Mouse (Mus musculus) brain, embryonic 14.5 days (tissue): Measurements from ENCODE around the gene Runx3. TPM values are rescaled to one million over a fixed set of nuclear protein-coding genes. Genes with fewer than 3 reads are reported as not detected.

Experiments used
- DNase-seq: peaks from one replicate; pipeline ENCODE4 v3.0.0-alpha.2; 2011; ENCODE audit warnings: low read depth
- CTCF ChIP-seq: fragments of 200-500 bp; IDR thresholded peaks from 2 replicates; pipeline ENCODE4 v1.5.1; 2012; ENCODE audit warnings: inconsistent platforms, mild to moderate bottlenecking, moderate library complexity, borderline replicate concordance; ENCODE audit not compliant: insufficient read depth, insufficient read length; ENCODE audit errors: extremely low read depth
- POLR2A ChIP-seq: fragments of 200-500 bp; IDR thresholded peaks from 2 replicates; pipeline ENCODE4 v1.6.1; 2012; ENCODE audit warnings: mild to moderate bottlenecking, inconsistent platforms, borderline replicate concordance; ENCODE audit not compliant: poor library complexity, insufficient read depth, insufficient read length, severe bottlenecking; ENCODE audit errors: extremely low read depth
- polyA plus RNA-seq: library from polyadenylated mRNA; depleted of rRNA; stranded (reverse); fragments of >200 nt; gene quantifications from 2 replicates; pipeline ENCODE4 v1.2.3, GENCODE M21; 2012; rRNA removed

The Runx3 gene
- polyA plus RNA-seq, 1 experiment = 0.40 TPM

DNA sequence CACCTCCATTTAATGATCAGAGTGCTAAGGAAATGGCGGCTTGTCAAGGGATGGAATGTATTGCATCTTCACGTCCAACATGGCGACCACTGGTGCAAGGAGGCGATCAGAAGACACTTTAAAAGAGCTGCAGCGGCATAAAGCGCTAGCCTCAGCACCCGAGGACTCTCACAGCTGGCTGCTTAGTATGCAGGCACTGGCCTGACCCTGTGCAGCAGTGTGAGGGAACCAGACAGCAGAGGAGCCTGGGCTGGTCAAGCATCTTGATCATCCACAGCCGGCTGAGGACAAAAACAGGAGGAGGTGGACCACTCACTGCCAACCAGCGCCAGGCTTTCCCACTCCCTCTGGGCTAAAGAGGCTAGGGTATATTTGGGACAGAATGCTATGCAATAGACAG lies 103.4 kb downstream of the Runx3 start:
- no peak for DNase-seq
- TF ChIP-seq CTCF (no peak), POLR2A (no peak)

DNA sequence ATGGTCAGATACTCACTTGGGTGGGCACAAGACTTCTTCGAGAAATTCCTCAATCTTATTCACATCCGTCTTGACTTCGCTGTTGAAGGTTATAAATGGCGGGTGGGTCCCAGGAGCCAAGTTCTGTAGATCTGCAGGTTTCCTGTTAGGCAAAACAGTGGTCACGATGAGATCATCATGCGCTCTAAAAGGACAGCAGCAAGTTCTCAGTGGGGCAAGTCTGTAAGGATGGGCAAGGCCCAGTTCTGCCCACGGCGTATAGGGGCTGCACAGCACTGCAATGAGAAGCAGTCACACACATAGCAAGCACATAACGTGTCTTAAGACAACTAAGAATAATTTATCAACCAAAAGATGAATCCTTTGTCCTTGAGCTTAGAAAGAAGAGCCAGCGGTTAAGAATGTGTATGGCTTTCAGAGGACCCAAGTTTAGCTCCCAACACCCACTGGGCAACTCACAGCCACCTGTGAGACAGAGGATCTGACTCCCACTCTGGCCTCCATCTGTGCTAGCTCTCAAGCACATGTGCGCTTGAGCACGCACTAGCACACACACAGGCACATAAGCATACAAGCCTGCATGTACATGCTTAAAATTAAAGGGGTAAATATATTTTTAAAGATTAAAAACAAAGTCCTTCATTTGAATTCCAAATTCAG lies 105.7 kb downstream of the Runx3 start:
- DNase-seq = no peak
- TF ChIP-seq POLR2A = no peak
- TF ChIP-seq CTCF = no peak

Other genes starting within 250 kb of the Runx3 start
- 132 and 143 TPM in 2 replicates for gene Tmem50a, start 205.6 kb upstream of the Runx3 start, polyA plus RNA-seq
- 541 and 940 TPM in 2 replicates for gene Rsrp1, start 197.1 kb upstream of the Runx3 start, polyA plus RNA-seq
- 50.4 and 51.7 TPM in 2 replicates for gene Syf2, start 189.8 kb upstream of the Runx3 start, polyA plus RNA-seq
- gene Clic4, start 152.2 kb downstream of the Runx3 start, polyA plus RNA-seq = 61.3 and 62.3 TPM in 2 replicates
- 76.9 and 133 TPM in 2 replicates for gene Srrm1, start 232.7 kb downstream of the Runx3 start, polyA plus RNA-seq